Mouse (Mus musculus) c-Kit-positive CD71-negative TER-119-negative erythroid progenitor cells, embryonic 14.5 days (primary cell): ENCODE results near the gene Nbea.
A peak's percentile ranks its signal among the peaks of the same experiment; 100 is the strongest.
"Not testable (repeated sequence)": the region's sequence is repeated elsewhere in the genome, so short reads cannot be mapped to it uniquely, and the experiment has no call there.

Source experiments
- DNase-seq: peaks from one replicate; pipeline ENCODE4 v3.0.0-alpha.2; 2013; ENCODE audit warnings: low read depth

Nbea gene

DNA sequence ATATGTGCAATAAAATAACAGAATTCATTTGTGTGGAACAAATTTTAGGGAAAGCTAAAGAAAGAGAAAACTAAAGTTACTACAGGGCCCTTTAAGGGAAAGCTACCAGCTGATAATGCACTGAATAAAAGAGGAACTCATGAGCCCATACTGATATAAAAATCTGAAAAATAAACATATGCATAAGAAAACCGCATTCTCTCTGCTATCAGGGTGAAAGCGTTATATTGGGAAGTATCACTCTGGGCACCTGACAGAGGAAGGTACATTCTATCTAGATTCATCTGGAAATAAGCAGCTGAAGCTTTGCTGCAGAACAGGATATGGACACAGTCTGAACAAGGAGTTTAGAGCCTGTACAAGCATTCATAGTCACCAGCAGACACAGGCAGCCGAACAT lies 148.9 kb downstream of the Nbea start:
- no peak for DNase-seq

DNA sequence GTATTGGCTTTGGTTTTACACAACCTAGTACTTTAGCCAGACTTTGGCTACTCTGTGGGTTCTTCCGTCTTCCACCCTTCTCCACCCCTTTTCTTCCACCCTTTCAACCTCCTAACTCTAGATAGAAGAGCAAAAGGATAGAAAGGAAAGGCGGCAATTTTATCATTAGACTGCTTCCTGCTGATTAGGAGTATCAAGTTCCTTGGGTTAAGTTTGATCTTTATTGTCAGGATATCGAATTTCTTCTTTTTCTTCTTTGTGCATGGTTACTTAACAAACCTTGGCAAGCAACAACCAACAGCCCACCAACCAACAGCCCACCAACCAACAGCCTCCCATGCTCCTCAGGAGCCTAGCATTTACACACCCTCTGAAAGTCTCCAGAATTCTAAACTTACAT lies 165.0 kb downstream of the Nbea start:
- no peak for DNase-seq

DNA sequence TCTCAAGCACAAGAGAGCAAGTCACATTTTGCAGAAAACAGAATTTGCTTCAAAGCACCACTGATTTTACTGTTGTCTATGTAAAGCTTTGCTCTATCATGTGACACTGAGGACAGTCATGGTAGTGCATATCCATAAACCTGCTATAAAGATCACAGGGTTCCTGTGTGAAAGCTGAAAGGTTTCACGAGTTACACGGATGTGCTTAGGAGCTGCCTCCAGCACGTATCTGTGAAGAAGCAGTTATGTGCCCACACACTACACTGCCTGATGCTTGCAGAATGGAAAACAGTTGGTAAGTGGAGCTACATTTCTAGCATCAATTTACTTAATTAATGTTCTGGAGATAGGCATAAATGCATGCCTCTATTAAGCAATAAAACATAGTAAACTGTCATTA lies 172.4 kb downstream of the Nbea start:
- DNase-seq = no peak

DNA sequence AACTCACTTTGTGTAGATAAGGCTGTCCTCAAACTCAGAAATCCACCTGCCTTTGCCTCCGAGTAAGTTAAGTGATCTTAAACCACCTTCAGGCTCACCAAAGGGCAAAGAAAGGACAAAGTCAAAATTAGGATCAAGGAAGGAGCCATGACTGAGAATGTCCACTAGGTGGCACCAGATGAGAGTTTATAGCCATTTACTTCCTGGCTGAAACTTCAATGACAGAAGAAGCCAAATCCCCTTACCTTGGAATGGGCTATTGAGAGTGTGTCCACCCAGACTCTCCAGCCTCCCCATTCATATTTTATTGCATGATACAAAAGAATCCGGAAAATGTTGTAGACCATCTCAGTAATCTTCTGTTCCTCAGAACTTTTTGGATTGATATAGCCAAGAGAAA lies 175.5 kb downstream of the Nbea start:
- DNase-seq = peak; percentile 28

DNA sequence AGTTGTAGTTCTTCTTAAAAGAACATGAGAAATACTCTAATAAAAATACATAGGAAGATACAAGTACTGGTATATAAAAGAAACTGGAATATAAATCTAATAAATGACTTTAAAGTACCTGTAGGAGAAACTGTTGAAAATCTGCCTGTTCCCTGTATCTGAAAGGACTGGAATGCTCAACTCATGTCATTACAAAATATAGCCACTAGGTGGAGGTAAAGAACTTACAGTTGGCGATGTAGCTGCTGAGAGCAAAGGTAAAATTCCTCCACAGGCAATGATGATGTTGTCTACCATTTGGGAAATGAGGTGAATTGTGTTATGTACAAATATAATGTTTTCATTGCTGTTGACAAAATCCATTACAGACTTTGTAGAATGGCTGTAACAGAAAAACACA lies 183.2 kb downstream of the Nbea start:
- peak; percentile 25 for DNase-seq

DNA sequence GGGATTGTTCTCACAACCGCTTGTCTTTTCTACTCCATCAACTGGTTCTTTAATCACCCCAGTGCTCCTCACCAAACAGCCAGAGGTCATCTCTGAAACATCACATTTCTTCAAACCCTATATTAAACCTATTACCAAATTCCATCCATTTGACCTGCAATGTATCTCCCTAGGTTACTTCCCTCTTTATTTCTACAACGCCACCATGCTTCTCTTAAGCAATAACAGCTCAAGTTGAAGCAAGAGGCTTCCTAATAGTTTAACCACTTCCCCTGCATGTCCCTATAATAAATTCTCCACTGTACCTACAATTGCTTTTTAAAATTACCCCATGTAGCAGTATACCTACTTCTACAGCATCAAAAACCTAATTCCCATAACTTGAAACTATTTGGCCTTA lies 205.1 kb downstream of the Nbea start:
- DNase-seq = no peak

DNA sequence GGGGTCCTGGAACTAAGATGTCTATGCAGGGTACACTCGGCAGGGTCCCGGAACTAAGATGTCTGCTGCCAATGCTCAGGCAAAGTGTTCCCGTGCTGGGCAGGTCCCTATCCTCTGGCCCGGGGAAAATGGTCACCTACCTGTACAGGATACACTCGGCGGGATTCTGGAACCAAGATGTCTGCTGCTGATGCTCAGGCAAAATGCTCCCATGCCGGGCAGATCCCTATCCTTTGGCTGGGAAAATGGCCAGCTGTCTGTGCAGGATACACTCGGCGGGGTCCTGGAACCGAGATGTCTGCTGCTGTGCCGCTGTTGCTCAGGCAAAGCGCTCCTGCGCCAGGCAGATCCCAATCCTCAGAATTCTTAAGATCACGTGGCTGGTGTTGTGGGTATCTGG lies 206.5 kb downstream of the Nbea start:
- not testable (repeated sequence) for DNase-seq

DNA sequence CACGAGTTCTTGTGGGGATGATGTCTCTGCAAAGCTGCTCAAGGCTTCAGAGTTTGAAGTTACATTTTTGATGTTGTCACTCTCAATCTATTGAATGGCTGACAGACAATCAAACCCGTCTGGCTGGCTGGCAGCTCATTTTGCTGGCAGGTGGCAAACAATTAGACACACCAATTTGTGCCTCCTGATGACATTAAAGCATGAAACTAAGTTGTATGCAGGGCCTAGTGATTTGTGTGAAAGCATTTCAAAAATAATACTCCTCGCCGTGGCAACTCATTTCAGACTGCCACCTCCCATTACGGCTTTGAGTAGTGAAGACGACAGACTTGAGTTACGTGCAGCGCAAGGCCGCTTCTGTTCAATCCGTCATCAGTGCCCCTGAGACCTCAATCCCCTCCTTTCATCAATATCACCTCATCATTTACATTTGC lies 217.8 kb downstream of the Nbea start:
- no peak for DNase-seq

DNA sequence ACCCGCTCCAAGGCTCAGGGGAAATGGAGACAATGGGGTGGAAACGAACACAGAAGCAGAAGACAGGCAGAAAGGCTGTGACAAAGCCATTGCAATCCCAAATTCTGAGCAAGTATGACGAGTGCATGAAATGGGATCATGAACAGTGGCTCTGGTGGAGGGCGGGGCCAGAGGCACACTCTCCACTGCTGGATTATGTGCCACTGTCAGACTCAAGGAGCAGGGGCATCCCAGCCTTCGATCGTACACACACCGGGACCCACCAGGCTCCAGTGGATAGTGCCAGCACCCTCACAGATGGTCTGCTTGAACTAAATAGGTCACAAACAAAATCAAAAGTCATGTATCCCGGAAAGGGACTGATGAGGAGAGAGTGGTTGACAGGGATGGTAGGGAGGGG lies 220.5 kb downstream of the Nbea start:
- DNase-seq = no peak

DNA sequence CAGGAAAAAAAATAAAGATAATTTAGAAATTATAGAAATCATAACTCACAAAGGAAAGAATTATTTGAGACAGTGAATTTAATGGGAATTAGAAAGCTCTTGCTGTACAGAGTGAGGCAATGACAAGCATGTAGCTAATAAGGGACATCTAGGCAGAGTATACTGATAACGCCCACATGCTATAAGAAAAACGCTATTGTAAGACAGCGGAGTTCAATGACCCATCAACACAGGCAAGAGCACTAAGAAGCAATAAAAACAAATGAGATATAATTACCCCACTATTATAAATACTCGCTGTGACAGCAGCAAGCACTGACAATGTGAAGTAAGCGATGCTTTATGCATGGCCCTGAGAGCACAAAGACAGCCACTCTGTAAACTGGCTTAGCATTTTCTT lies 233.5 kb downstream of the Nbea start:
- DNase-seq = no peak

DNA sequence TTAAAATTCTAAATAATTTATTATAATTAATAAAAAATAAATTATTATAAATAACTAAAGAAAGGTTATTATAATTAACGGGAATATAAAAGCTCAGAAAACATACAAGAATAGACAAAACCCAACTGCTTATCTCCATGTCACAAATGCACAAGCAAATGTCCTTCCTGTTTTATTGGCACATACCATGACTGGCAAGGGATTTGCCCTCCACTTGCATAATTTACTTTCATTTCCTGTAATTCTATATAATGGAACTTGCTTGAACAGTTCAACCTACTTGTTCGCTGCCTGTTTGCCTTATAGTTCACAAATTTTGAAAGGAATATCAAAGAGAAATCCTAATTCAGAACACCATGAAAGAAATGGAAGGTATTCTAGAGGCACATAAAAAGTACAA lies 234.4 kb downstream of the Nbea start:
- DNase-seq = no peak

DNA sequence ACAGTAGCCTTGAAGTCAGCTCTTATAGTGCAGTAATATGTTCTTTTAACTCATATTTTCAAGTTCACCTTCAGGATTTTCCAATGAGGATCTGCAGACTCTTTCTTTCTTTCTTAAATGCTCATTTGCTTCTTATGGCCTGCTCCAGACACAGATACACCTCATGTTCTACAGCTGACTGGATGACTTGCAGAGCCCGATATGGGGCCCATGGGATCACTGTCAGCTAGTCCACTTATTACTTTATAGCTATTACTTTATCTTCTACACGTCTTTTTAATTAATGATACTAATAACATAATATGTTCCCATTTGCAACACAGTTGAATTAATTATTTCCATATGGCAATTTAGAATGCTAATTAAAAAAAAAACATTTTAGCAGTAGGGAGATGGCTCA lies 256.2 kb downstream of the Nbea start:
- no peak for DNase-seq

DNA sequence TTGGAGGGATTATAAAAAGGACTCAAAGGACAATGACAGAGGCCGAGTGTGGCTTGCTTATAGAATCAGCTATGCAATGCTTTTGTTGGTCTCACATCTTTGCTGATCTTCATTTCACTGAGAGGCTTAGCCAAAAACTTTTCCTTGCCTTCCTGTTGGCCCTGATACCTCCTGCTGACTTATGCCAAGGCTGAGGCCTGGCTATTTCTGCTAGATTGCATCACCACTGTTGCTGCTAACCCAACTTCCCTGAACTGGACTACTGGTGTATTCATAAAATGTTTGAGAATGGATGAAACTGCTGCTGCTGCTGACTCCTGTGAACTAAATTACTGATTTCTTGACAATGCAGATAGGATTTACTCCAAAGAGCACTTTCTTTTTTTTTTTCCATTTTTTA lies 274.2 kb downstream of the Nbea start:
- DNase-seq = no peak

DNA sequence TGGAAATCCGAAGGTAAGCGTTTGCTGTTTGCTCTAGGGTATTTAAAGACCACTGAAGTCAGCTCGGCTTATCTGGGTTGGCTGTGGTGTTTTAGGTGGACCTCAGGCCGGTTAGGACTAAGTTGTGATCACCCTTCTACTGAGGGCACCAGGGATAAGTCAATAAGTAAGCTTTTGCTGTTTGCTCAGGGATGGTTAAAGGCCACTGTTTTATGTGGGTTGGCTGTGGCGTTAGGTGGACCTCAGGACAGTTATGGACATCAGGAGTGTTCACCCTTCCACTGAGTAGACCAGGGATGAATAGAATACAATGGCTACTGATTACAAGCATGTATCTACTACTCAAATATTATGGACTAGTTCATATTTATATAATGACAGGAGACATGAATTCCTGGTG lies 292.9 kb downstream of the Nbea start:
- no peak for DNase-seq

DNA sequence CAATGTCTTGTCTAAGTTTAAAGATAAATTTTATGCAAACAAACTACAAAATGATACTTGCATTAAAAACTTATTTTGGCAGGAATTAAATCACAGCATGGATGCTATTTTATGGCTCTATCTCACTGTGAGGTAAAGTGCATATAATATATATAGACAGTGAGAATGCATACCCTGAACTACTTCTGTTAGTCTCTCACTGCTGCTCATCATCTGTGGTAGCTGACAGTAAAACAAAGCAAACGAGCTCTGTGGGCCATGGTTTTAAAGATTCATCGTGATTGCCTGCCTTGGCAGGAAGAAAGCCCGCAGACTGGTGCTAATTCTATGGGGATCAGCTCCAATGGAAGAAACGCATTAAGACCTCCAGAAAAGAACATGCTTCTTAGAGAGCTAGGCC lies 294.3 kb downstream of the Nbea start:
- DNase-seq = no peak

DNA sequence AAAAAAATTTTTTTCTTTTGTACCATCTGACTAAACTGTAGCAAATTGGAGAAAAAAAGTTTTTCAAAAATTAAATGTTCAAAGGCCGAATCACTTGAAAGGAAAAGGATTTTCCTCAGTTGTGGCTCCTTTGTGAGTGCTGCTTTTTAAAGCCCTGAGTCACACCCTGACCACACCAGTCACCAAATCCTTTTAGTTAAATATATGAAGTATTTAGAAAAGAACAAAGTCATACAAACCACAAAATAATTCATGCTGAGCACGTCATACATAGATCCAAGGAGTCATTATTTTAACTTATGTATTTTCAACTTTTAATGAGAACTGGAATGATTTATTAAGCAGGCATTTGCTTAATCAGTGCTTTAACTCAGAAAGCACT lies 295.7 kb downstream of the Nbea start:
- DNase-seq = no peak

DNA sequence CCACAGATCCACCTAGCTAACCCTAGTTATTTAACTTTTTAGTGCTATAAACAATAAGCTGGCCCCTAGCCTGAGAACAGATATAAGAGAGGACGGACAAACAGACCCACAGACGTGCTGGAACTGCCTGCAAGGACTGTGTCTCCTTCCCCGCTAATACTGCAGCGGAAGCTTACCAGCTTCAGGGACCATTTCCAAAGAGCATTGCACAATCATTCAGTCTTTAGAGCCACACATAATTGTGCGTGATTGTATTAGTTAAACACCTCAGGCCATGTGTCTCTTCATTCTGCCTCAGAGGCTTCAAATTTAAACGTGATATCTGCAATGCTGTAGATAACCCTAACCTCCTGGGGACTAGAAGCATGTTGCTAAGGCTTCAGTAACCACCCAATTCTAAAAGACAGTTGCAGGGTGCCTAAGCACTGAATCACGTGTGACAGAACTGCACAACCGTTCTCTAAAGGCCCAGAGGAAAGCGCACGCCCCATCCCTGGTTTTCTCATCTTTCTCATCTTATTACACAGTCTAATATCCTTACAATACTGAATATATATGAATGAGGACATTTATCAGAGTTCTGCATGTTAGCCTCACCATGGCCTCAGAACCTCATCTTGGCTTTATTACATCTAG lies 296.2 kb downstream of the Nbea start:
- no peak for DNase-seq

DNA sequence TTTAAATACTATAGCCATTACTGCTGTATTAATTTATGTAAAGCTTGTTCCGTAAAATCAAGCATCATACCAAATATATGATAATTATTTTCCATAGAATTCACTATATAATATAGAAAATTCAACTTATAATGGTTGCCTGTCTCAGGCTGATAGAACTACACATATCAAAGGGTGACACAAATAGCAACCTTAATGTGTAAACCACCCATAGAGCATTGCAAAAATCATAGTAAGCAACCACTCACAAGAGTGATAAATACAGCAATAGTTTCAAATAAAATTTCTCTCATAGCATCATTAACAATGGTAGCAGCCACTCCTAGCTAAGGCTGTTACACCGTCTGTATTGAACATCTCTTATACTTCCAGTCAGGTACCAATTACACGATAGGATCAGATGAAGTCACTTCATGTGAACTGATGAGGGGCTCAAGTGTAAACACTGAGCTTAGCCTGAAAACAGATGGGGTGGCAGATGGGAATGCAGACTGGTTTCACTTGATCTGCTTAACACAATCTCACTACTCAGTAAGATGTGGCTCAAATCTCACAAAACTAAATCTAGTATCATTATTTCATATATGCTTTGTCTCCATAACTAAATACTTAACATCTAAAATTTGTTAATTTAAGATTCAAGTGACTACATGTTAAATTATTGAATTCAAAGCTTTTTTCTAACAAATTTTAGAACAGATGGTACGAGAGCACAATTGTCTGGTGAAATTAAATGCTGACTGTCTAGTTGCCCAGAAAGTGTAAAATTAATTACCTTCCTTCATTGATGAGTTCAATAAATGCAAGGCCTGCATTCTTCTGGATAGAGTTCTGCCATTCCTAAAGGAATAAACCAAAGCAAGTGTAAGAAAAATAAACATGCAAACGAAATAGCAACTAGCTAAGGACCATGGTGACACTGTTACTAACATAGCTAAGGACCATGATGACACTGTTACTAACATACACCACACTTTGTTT lies 310.3 kb downstream of the Nbea start:
- no peak for DNase-seq

DNA sequence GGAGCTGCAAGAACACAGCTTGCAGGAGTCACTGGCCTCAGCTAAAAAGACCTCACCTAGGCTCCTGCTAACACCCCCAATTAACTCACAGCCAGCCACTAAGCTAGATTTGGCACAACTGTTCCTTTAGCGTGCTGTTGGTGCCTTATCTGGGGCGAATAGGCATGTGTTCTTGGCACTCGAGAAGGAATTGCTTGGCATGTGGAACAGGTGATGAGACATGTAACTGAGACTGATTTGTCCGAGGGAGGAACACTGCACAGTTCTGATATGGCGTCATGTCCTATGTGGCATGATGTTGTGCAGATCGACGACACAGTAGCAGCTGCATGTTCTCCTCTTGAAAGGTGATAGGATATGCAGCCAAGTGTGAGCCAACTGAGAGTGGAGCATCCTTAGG lies 331.0 kb downstream of the Nbea start:
- DNase-seq = no peak

DNA sequence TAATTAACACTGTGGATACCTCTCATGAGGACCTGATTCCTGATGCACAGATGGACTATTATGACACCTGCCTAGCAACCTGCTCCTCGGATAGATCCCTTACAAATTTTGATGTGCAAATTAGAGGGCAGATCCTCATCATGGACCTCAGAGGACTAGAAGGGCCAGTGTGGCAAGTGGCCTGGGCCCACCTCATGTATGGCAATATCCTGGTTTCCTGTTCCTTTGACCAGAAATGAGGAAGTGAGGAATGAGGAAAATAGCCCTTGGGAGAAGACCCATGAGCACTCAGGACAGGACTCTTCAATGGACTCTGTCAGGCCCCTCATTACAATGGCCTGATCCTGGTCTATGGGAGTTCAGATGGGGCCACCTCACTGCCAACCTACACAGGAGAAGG lies 336.4 kb downstream of the Nbea start:
- DNase-seq = no peak

DNA sequence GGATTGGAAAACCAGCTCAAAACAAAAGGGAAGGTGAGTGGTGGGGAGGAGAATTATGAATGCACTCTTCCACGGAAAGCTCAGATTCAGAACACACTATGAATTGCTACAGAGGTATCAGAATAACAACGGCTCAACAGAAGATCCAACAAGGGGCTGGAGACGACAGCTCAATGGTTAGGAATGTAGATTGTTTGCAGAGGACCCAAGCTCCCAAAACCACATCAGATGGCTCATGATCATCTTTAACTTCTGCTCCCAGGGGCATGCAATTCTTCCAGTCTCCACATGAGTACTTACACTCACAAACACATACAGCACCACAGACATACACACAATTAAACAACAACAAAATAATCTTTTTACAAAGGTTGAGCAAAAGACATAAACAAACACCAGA lies 346.3 kb downstream of the Nbea start:
- no peak for DNase-seq

DNA sequence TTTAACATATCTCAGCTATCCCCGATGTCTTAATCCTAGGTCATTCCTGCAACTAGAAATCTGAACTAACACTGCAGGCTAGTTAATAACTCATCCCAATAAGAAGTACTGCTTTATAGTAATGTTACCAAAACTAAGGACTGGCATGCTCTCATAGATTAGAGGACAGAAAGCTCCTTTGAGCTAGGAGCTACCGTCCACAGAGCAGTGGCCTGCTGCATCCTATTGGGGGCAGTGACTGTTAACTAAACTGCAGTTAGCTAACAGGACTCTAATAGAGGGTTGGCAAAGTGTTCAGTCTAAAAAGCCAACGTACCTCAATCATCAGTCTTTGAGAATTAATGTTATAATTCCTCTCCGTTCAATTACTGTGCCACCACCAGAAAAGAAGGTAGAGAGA lies 348.3 kb downstream of the Nbea start:
- no peak for DNase-seq

DNA sequence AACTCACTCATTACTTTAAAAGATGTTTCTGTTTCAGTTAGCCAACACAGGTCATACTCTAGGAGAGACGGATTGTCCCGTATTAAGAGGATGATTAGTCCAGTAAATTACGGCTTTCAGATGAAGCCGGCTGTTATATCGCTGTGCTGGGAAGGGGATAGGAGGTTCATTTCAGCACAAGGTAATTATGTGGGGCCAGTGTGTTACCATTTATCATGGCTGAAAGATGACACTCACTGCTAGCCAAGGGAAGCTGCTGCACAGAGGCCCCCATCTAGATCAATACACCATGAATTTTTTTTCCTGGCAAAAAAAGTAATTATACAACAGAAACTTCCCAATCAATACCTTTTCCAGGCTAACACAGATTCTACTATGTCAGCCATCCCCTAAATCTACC lies 353.3 kb downstream of the Nbea start:
- no peak for DNase-seq
